Mouse (Mus musculus): ENCODE measurements around the gene Pdzd8. TPM values are rescaled to one million over a fixed set of nuclear protein-coding genes. Genes with fewer than 3 reads are reported as not detected.

The Pdzd8 gene
- polyA plus RNA-seq, 1 experiment = 5.1 TPM

GRCm38 (mm10) chr19:59382416-59382917 lies 36.9 kb upstream of the Pdzd8 start:
- no peaks in the 10 kb centered on the region for H3K27me3 ChIP-seq (ENCODE audit: control insufficient read depth, insufficient read depth, low read length)
- TF ChIP-seq POLR2A (IDR thresholded peaks at IDR 0.05; ENCODE audit: low read depth, low read length) = no peak
- TF ChIP-seq CTCF (IDR thresholded peaks at IDR 0.05; ENCODE audit: extremely low read depth, insufficient read depth, insufficient read length, insufficient replicate concordance) = no peak
- no peak overlapping the region for H3K27ac ChIP-seq (ENCODE audit: insufficient read depth, low read length)
- H3K4me1 ChIP-seq (ENCODE audit: control insufficient read depth, insufficient read depth, insufficient read length) = no peaks in the 10 kb centered on the region
- no peaks in the 10 kb centered on the region for H3K36me3 ChIP-seq (ENCODE audit: control insufficient read depth, insufficient read depth, low read length)
- no peak for DNase-seq (ENCODE audit: low read depth in 1 of 2, low spot score in 2 of 2)
- no peak overlapping the region for H3K4me3 ChIP-seq (ENCODE audit: extremely low read depth, insufficient read depth, insufficient read length)

- Histone ChIP-seq H3K4me1 (ENCODE audit: control insufficient read depth, insufficient read depth, insufficient read length) (no peaks in the 10 kb centered on the region), H3K36me3 (ENCODE audit: control insufficient read depth, insufficient read depth, low read length) (no peaks in the 10 kb centered on the region), H3K27ac (ENCODE audit: insufficient read depth, low read length) (no peak overlapping the region), H3K27me3 (ENCODE audit: control insufficient read depth, insufficient read depth, low read length) (no peaks in the 10 kb centered on the region), H3K4me3 (ENCODE audit: extremely low read depth, insufficient read depth, insufficient read length) (no peak overlapping the region)
- WGBS = 44% methylated on average over 1 of the region's 1 CpGs
- TF ChIP-seq POLR2A (IDR thresholded peaks at IDR 0.05; ENCODE audit: low read depth, low read length) (no peak), CTCF (IDR thresholded peaks at IDR 0.05; ENCODE audit: extremely low read depth, insufficient read depth, insufficient read length, insufficient replicate concordance) (no peak)
- DNase-seq (ENCODE audit: low read depth in 1 of 2, low spot score in 2 of 2) = no peak
These were observed 34.4 kb upstream of the Pdzd8 start for GRCm38 (mm10) chr19:59379995-59380394.

GRCm38 (mm10) chr19:59376481-59376880 lies 30.9 kb upstream of the Pdzd8 start:
- Histone ChIP-seq H3K4me3 (ENCODE audit: extremely low read depth, insufficient read depth, insufficient read length) (no peak overlapping the region), H3K27me3 (ENCODE audit: control insufficient read depth, insufficient read depth, low read length) (no peaks in the 10 kb centered on the region), H3K27ac (ENCODE audit: insufficient read depth, low read length) (no peak overlapping the region), H3K4me1 (ENCODE audit: control insufficient read depth, insufficient read depth, insufficient read length) (no peaks in the 10 kb centered on the region), H3K36me3 (ENCODE audit: control insufficient read depth, insufficient read depth, low read length) (no peaks in the 10 kb centered on the region)
- TF ChIP-seq CTCF (IDR thresholded peaks at IDR 0.05; ENCODE audit: extremely low read depth, insufficient read depth, insufficient read length, insufficient replicate concordance) (no peak), POLR2A (IDR thresholded peaks at IDR 0.05; ENCODE audit: low read depth, low read length) (no peak)
- 89% methylated on average over 2 of the region's 2 CpGs for WGBS
- no peak for DNase-seq (ENCODE audit: low read depth in 1 of 2, low spot score in 2 of 2)

- no peak for DNase-seq (ENCODE audit: low read depth in 1 of 2, low spot score in 2 of 2)
- Histone ChIP-seq H3K27ac (ENCODE audit: insufficient read depth, low read length) (no peak overlapping the region), H3K27me3 (ENCODE audit: control insufficient read depth, insufficient read depth, low read length) (no peaks in the 10 kb centered on the region), H3K4me1 (ENCODE audit: control insufficient read depth, insufficient read depth, insufficient read length) (no peaks in the 10 kb centered on the region), H3K4me3 (ENCODE audit: extremely low read depth, insufficient read depth, insufficient read length) (no peak overlapping the region), H3K36me3 (ENCODE audit: control insufficient read depth, insufficient read depth, low read length) (no peaks in the 10 kb centered on the region)
- 11% methylated on average over 6 of the region's 6 CpGs for WGBS
- TF ChIP-seq CTCF (IDR thresholded peaks at IDR 0.05; ENCODE audit: extremely low read depth, insufficient read depth, insufficient read length, insufficient replicate concordance) (no peak), POLR2A (IDR thresholded peaks at IDR 0.05; ENCODE audit: low read depth, low read length) (no peak)
These were observed 29.4 kb upstream of the Pdzd8 start for GRCm38 (mm10) chr19:59374940-59375339.

- Histone ChIP-seq H3K36me3 (ENCODE audit: control insufficient read depth, insufficient read depth, low read length) (no peaks in the 10 kb centered on the region), H3K4me1 (ENCODE audit: control insufficient read depth, insufficient read depth, insufficient read length) (no peaks in the 10 kb centered on the region), H3K4me3 (ENCODE audit: extremely low read depth, insufficient read depth, insufficient read length) (no peak overlapping the region), H3K27ac (ENCODE audit: insufficient read depth, low read length) (no peak overlapping the region), H3K27me3 (ENCODE audit: control insufficient read depth, insufficient read depth, low read length) (no peaks in the 10 kb centered on the region)
- TF ChIP-seq CTCF (IDR thresholded peaks at IDR 0.05; ENCODE audit: extremely low read depth, insufficient read depth, insufficient read length, insufficient replicate concordance) (no peak), POLR2A (IDR thresholded peaks at IDR 0.05; ENCODE audit: low read depth, low read length) (no peak)
- DNase-seq (ENCODE audit: low read depth in 1 of 2, low spot score in 2 of 2) = no peak
- 39% methylated on average over 4 of the region's 4 CpGs for WGBS
These were observed 27.3 kb upstream of the Pdzd8 start for GRCm38 (mm10) chr19:59372928-59373327.

DNA sequence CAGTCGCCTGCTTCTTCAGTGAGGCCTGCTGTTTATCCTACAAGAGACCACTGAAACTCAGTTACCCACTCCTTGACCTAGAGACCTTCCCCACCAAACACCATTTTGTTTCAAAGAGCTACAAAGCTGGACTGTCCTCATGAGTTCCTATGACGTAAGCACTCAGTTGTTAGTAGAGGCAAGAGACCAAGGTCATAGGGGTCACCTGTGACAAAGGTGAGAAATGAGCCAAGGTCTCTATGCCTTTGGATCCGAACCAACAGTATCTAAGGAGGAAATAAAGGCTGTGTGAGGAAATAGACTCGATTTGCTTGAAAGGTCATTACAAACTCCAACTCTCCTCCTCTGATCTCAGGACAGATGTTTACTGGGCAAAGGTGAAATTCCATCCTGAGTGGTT lies 25.4 kb upstream of the Pdzd8 start:
- TF ChIP-seq CTCF (IDR thresholded peaks at IDR 0.05; ENCODE audit: extremely low read depth, insufficient read depth, insufficient read length, insufficient replicate concordance) = no peak
- no peak for TF ChIP-seq POLR2A (IDR thresholded peaks at IDR 0.05; ENCODE audit: low read depth, low read length)
- 81% methylated on average over 4 of the region's 4 CpGs for WGBS
- no peaks in the 10 kb centered on the region for H3K27me3 ChIP-seq (ENCODE audit: control insufficient read depth, insufficient read depth, low read length)
- H3K27ac ChIP-seq (ENCODE audit: insufficient read depth, low read length) = no peak overlapping the region
- DNase-seq (ENCODE audit: low read depth in 1 of 2, low spot score in 2 of 2) = no peak
- H3K4me1 ChIP-seq (ENCODE audit: control insufficient read depth, insufficient read depth, insufficient read length) = no peaks in the 10 kb centered on the region
- no peaks in the 10 kb centered on the region for H3K36me3 ChIP-seq (ENCODE audit: control insufficient read depth, insufficient read depth, low read length)
- no peak overlapping the region for H3K4me3 ChIP-seq (ENCODE audit: extremely low read depth, insufficient read depth, insufficient read length)

DNA sequence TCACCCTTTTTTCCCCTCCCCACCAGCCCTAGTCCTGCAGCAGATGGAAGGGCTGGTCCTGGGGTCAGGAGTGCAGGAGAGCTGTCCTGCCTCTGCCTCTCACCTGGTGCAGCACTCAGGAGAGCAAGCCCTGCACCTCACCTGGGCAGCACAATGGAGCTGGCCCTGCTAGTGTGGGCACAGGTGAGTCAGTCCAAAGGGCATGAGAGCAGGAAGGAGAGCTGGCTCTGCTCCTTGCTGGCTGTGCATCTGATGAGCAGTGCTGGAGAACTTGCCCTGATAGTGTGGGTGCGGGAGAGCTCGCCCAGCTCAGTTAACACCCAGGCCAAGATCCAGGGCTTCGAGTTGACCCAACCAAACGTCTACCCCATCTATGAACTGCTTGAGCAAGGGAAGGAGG lies 22.3 kb upstream of the Pdzd8 start:
- 84% methylated on average over 4 of the region's 4 CpGs for WGBS
- no peaks in the 10 kb centered on the region for H3K27me3 ChIP-seq (ENCODE audit: control insufficient read depth, insufficient read depth, low read length)
- no peak overlapping the region for H3K4me3 ChIP-seq (ENCODE audit: extremely low read depth, insufficient read depth, insufficient read length)
- H3K36me3 ChIP-seq (ENCODE audit: control insufficient read depth, insufficient read depth, low read length) = no peaks in the 10 kb centered on the region
- H3K27ac ChIP-seq (ENCODE audit: insufficient read depth, low read length) = no peak overlapping the region
- H3K4me1 ChIP-seq (ENCODE audit: control insufficient read depth, insufficient read depth, insufficient read length) = no peaks in the 10 kb centered on the region
- TF ChIP-seq POLR2A (IDR thresholded peaks at IDR 0.05; ENCODE audit: low read depth, low read length) = no peak
- TF ChIP-seq CTCF (IDR thresholded peaks at IDR 0.05; ENCODE audit: extremely low read depth, insufficient read depth, insufficient read length, insufficient replicate concordance) = no peak
- DNase-seq (ENCODE audit: low read depth in 1 of 2, low spot score in 2 of 2) = no peak

All from spleen, adult 2 months (tissue).